Mouse (Mus musculus): ENCODE data around the gene Plekhm1.

DNA sequence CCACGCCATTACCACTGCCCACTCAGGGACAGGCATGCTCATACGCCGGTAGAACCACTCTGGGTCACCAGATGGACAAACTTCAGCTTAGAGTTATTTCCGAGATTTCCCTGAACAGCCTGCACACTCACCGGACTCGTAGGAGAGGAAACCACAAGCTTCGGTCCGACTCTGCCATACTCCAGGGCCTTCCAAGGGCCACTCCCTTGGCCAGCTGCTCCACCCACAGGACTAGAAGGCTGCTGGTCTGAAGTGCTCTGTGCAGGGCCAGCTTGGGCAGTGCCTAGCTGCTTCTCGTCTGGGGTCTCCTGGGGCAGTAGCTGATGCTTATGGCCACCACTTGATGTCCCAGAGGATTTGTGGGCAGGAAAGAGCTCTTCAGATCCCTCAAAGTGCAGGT lies 25.7 kb downstream of the Plekhm1 start:
- no peak for TF ChIP-seq GATA1 (IDR thresholded peaks at IDR 0.05; ENCODE audit: borderline replicate concordance, low read length)
- TF ChIP-seq CTCF (IDR thresholded peaks at IDR 0.05; ENCODE audit: low read depth, low read length) = no peak
- no peak for TF ChIP-seq TAL1 (conservative IDR thresholded peaks at IDR 0.05; ENCODE audit: low read depth, low read length)
- no peak for TF ChIP-seq POLR2AphosphoS5 (IDR thresholded peaks at IDR 0.05; ENCODE audit: insufficient replicate concordance, low read depth, low read length)
